Mouse (Mus musculus): ENCODE measurements at regions not wholly inside any gene's neighbourhood (a gene's known extent, or its start where the extent isn't known, plus 50 kb on each side); places are given as distances from the start of the nearest gene placed in this dataset.
"Not testable (repeated sequence)": the region's sequence is repeated elsewhere in the genome, so short reads cannot be mapped to it uniquely, and the experiment has no call there.

GRCm38 (mm10) chr11:121894801-121895200, 64.8 kb downstream of the Ptchd3 start:
- DNase-seq (ENCODE audit: low read depth, low spot score): no peak

GRCm38 (mm10) chr11:121904393-121904792, 74.3 kb downstream of the Ptchd3 start:
- DNase-seq (ENCODE audit: low read depth, low spot score): not testable (repeated sequence)

- DNase-seq (ENCODE audit: low read depth, low spot score): not testable (repeated sequence)
Observed at GRCm38 (mm10) chr11:121924631-121925030, 94.6 kb downstream of the Ptchd3 start.

- DNase-seq (ENCODE audit: low read depth, low spot score): not testable (repeated sequence)
Observed at GRCm38 (mm10) chr11:121925043-121925442, 95.0 kb downstream of the Ptchd3 start.

- peak; percentile 11 for DNase-seq (ENCODE audit: low read depth, low spot score)
Observed at GRCm38 (mm10) chr11:121951726-121952125, 121.7 kb downstream of the Ptchd3 start.

- DNase-seq (ENCODE audit: low read depth, low spot score): not testable (repeated sequence)
Observed at GRCm38 (mm10) chr11:121956367-121957235, 126.6 kb downstream of the Ptchd3 start.

- not testable (repeated sequence) for DNase-seq (ENCODE audit: low read depth, low spot score)
Observed at GRCm38 (mm10) chr11:121958735-121959134, 128.7 kb downstream of the Ptchd3 start.

- DNase-seq (ENCODE audit: low read depth, low spot score): not testable (repeated sequence)
Observed at GRCm38 (mm10) chr11:121964111-121964510, 134.1 kb downstream of the Ptchd3 start.

GRCm38 (mm10) chr11:121965911-121966310, 135.9 kb downstream of the Ptchd3 start:
- not testable (repeated sequence) for DNase-seq (ENCODE audit: low read depth, low spot score)
